Mouse (Mus musculus) left cerebral cortex, adult 11 months (tissue): ENCODE measurements around the gene Trpm5.

ENCODE experiments used
- DNase-seq: peaks from one replicate; pipeline ENCODE4 v3.0.0; 2022; ENCODE audit warnings: low spot score

Trpm5 gene

DNA sequence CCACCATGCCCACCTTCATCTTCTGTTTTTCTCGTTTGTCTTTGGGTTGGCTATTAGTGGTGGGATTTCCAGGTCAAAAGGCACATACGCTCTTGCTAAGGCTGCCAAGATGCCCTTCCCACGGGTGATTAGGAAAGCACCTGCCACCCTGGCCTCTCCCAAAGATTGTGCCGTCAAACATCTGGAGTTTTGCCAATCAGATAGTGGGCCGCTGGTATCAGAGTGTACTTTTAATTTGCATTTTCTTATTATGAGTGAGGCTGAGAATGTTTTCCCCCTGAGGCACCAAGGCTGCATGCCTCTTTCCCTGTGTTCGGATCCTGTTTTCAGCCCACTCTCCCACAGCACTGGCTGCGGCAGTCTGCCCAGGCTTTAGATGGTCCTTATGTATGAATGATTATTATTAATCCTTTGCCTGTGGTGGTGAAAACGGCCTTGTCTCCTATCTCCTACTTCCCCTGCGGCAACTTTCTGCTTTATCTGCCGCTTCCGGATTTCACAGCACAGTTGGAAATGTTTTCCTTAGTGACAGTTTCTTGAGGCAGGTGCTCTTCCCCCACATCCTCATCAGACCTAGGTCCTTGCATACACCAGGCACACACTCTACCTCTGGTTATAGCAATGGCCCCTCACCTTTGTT, 10.9 kb upstream of the Trpm5 start:
- DNase-seq: no peak

DNA sequence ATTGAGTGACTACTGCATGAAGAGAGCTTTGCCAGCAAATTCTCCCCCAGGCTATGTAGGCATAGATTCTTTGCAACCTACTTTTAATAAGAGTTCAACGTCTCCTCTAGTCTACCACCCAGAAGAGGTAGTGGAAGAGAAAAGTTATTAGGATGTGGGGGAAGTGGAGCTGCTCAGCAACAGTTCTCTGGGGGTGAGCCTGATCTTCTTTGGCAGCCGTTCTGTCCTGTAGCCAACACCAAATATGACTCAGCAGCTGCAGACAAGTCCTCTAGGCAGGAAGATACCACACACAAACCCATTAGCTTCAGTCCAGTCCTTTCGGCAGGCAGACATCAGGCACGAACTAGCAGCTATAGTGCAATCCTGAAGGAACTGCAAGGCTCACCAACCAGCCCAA, 6.3 kb upstream of the Trpm5 start:
- no peak for DNase-seq

GRCm38 (mm10) chr7:143095554-143095907, 1.1 kb upstream of the Trpm5 start:
- no peak for DNase-seq

GRCm38 (mm10) chr7:143093847-143094246, 595 bp downstream of the Trpm5 start:
- DNase-seq: no peak

- no peak for DNase-seq
Measured at GRCm38 (mm10) chr7:143087070-143087579, 7.3 kb downstream of the Trpm5 start.

- no peak for DNase-seq
Measured at GRCm38 (mm10) chr7:143086366-143086765, 8.1 kb downstream of the Trpm5 start.

DNA sequence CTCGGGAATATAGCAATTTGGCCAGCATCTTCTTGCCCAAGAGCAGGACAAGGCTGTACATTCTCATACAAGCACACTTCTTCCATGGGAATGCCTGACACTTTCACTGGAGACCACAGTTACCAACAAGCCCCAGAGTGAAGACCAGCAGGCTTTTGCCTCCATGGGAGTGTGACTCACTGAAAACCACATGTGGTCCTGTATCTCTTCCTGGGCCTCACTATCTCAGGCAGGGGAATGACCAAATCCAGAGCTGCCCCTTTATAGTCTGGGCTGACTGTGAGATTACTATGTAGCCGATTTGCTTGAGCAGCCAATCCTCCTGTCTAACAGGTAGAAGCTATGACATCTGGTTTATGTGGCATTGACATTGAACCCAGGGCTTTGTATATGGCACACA, 10.7 kb downstream of the Trpm5 start:
- DNase-seq: no peak

- DNase-seq: no peak
Measured at GRCm38 (mm10) chr7:143082024-143082423, 12.4 kb downstream of the Trpm5 start.

DNA sequence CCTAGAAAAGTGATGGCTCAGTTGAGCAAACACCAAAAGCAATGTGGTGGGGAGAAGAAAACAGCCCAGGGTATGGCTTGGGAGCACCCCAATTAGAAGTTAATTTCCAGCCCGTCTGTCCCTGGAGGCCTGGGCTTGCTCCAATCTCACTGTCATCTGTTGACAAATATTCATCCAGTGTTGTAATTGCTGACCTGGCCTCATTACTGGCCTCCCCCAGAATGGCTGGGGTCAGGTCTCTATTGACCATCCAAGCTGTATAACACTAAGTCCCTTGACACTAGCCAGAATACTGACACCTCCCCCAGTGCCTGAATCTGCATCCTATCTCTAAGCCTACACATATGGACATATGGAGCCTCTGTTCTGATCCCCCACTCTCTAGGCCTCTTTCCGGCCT, 17.1 kb downstream of the Trpm5 start:
- DNase-seq: no peak

GRCm38 (mm10) chr7:143075394-143075793, 19.0 kb downstream of the Trpm5 start:
- no peak for DNase-seq

DNA sequence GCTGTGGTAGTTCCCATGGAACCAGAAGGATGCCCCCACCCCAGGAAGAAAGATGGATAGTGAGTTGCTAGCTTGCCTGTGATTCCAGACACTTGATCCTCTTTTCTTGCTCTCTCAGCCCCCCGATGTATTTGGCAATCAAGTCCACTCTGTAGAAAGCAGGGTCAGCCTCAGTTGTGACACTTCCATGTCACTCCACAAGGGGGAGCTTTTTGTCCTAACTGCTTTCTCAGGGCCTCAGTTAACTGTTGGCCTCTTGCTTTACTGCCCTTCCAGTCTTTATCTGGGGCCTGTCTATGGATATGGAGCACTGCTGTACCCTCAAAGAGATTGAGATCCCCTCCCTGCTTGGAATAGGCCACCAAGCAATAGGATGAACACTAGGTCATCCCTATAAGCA, 21.4 kb downstream of the Trpm5 start:
- no peak for DNase-seq

GRCm38 (mm10) chr7:143072605-143073004, 21.8 kb downstream of the Trpm5 start:
- DNase-seq: no peak

DNA sequence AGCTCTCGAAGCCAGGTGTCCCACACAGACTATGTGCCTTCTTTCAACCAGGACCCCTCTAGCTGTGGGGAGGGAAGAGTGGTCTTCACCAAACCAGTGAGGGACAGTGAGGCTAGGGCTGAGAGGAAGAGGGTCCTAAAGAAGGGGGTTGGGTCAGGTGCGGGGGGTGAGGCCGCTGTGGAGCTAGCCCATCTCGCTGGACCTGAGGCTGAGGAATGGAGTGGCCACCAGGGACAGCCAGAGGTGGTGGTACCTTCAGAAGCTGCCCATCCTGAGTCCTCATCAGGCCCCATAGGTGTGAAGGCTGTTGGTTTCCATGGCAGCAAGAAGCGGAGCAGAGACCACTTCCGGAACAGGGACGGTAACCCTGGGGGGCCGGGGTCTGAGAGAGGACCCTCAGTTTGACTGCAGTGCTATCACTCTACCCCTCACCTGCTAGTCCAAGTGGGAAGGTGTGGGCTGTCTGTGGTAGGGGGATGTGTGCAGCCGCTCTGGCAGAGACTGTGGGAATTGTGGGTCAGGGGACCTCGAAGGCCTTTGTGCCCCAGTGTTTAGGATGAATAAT, 23.9 kb downstream of the Trpm5 start:
- DNase-seq: no peak

DNA sequence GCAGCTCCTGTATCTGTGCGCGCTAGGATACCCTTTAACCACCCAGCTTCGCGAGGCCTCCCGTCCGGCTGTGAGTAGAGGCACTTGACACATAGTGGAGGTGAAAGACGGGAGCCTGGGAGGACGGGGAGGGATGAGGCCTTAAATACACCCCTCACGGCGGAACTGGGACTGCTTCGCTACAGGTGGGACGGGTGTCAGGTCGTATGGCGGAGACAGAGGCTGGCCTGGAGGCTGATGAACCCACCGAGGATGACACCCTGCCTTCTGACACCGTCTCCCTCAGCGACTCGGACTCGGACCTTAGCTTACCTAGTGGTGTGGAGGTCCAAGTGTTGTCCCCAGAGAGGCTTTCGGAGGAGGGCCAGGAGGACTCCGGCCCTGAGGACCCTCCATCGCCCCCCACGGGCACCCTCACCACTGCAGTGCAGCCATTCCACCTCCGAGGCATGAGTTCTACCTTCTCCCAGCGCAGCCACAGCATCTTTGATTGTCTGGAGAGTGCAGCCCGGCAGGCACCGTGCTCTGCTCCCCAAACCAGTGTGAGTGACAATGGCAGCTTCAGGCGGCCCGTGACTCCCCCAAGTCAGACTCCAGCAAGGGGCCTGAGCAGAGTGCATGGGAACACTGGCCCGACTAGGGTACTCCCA, 24.6 kb downstream of the Trpm5 start:
- no peak for DNase-seq

GRCm38 (mm10) chr7:143068882-143069591, 25.4 kb downstream of the Trpm5 start, which contains the start of gene Tssc4:
Gene Tssc4, plus strand, starts transcription at chr7:143069249.
- peak; percentile 99 for DNase-seq

- peak; percentile 63 for DNase-seq
Measured at GRCm38 (mm10) chr7:143068316-143068881, 26.0 kb downstream of the Trpm5 start.

DNA sequence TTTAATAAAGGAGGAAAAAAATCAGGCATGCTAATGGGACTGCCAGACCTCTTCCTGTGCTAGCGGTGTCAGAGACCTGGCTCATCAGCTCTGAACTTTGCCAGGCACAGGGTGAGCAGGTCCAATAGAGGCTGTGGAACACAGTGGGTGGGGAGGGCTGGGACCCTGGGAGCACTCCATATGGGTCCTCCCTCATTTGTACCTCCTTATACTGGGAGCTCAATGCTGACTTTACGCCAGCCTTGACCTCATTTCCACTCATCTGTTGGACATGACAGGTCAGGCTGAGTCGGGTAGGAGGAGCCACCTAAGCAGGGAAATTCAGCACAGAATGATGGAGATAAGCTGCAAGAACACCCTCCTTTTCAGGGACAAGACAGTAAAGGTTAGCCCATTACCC, 26.5 kb downstream of the Trpm5 start:
- no peak for DNase-seq

- no peak for DNase-seq
Measured at GRCm38 (mm10) chr7:143067469-143067868, 27.0 kb downstream of the Trpm5 start.

DNA sequence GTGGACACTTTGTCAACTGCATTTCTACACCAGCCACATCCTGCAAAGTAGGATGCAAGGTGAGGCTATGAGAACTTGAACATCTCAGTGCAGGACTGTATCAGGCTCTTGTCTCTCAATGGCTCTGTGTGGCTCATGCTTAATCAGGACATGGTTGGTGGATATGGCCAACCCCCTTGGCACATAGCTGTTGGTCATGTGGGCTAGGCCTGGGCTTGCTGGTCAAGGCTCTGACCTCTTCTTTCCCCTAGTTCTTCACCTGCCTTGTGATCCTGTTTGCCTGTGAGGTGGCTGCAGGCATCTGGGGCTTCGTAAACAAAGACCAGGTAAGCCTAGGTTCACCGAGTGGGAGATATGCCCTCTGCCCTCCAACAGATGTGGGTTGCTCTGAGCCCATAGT, 28.8 kb downstream of the Trpm5 start:
- DNase-seq: no peak

GRCm38 (mm10) chr7:143064226-143064625, 30.2 kb downstream of the Trpm5 start:
- DNase-seq: no peak

GRCm38 (mm10) chr7:143062704-143063103, 31.7 kb downstream of the Trpm5 start:
- DNase-seq: no peak

DNA sequence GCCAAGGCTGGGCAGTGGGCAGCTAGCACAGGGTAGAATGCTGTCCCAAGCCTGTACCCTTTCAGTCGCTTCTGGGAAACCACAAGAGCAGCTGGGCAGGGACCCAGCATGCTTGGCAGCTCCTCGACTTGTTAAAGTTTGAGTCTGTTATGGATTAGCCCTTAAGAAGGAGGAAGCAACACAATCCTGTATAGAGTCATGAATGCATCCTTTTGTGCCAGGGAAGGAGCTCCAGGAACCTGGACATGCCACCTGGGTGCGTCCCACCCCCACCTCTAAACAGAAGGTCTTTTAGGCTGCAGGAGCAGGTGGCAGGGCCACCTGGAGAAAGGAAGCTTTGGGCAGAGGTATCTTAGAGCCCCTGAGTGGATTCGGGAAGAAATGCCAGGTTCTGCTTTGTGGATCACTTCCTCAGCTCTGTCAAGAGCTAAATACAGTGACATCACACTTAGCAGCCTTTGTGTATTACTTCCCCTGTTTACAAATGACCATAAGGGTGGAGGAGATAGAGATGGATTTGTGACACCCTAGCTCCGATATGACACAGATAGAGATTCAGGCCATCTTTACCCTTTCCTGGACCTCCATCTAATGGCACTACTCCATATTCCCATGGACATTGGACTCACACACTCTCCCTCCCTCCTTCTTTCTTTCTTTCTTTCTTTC, 35.1 kb downstream of the Trpm5 start:
- no peak for DNase-seq
